Mouse (Mus musculus): Measurements from ENCODE around the gene Syt12. TPM values are rescaled to one million over a fixed set of nuclear protein-coding genes. Genes with fewer than 3 reads are reported as not detected.

Gene Syt12
- 0.41 and 0.50 TPM in 2 replicates for polyA plus RNA-seq (2014; fragmentation: Nextera tagmentation; extraction: Ambion mirVana)

DNA sequence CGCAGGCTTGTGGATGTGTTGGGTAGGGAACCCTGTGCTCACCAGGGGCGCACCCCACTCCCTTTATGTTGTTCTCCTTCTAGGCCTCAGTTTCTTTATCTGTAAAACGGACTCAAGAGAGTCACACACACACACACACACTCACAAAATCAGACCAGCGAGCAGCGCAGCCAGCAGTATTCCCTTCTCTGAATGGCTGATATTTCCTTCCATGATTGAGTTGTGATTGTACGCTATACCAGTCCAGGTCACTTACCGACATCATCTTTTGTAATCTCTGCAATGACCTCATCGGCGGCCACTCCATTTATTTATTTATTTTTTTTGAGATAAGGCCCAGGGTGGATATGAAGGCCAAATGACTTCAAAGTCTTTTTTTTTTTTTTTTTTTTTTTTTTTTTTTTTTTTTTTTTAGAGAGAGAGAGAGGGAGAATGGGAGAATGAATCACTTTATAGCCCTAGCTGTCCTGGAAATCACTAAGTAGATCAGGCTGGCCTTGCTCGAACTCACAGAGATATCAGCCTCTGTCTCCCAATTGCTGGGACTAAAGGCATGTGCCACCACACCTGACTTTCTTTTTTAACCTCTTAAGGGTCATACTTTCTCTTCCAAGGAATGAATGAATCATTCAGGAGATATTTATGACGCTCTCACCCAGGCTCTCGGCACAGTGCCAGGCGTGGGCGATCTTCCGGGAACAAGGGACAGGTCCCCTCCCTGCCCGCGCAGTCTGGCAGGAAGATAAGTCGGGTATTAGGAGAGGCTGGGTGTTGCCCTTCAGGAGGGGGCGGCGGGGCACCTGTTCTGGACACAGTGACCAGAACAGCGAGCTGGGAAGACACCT, at the start of gene Syt12:
Gene Syt12 (minus strand): TSS at position 103 of the 845 bp plus-strand sequence.
- H3K4me2 ChIP-seq (replicated peaks; ENCODE audit: low read depth, low read length), result peak within 1 kb of the TSS; percentile 94
- peak within 1 kb of the TSS; percentile 26; the same call in 1 of the 2 replicates for H3K9ac ChIP-seq (replicated peaks; ENCODE audit: low read depth, low read length)
- H3K27ac ChIP-seq (ENCODE audit: low read length), result no peak within 1 kb of the TSS
- H3K9me3 ChIP-seq (ENCODE audit: control insufficient read depth, low read depth, low read length), result no peaks in the 10 kb centered on the region
- peak within 1 kb of the TSS; percentile 52 for H3K4me3 ChIP-seq (ENCODE audit: low read depth, low read length)
- H3K36me3 ChIP-seq (ENCODE audit: control insufficient read depth, insufficient read depth, low read length), result no peaks in the 10 kb centered on the region
- no peak for ATAC-seq (ENCODE audit: insufficient number of reproducible peaks, insufficient read depth, low FRiP score, low read depth)
- no peaks in the 10 kb centered on the region for H3K27me3 ChIP-seq (ENCODE audit: control insufficient read depth, insufficient read depth, low read length)
- H3K4me1 ChIP-seq (ENCODE audit: control insufficient read depth, insufficient read depth, low read length), result 0 out of 2 replicates have a peak, but pooled peaks cover 3% of the 10 kb centered on the region
- WGBS, result 22% methylated on average over 21 of the region's 21 CpGs

DNA sequence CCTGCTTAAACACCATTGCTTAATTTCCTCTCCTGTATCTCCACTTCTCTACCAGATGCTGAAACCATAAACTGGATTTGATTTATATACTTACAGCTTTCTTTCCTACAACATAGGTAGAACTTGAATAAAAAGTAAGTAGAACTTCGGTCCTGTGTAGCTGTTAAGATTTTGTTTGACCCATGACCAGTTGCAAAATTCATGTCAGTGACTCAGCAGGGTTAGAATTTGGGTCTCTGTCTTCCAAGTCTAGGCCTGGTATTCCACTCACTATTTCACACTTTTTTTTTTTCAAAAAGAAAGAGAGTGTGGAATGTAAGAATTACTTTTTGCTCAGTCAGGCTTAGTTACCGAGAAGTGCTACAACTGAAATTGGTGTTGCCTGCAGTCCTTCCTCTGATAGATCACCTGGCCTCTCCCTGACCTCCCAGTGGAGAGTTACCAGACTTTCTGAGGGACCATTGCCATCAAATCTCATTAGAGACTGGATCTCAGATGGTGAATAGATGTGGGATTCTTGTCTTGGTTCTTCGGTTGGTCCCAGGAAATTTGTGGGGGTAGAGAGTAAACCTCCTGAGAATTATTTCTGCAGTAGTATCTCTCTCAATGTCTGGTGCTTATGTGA, 44.3 kb upstream of the Syt12 start:
- no peaks in the 10 kb centered on the region for H3K27me3 ChIP-seq (ENCODE audit: control insufficient read depth, insufficient read depth, low read length)
- H3K27ac ChIP-seq (ENCODE audit: low read length), result no peak overlapping the region
- H3K9ac ChIP-seq (replicated peaks; ENCODE audit: low read depth, low read length), result no peak overlapping the region
- no peaks in the 10 kb centered on the region for H3K9me3 ChIP-seq (ENCODE audit: control insufficient read depth, low read depth, low read length)
- no peak for ATAC-seq (ENCODE audit: insufficient number of reproducible peaks, insufficient read depth, low FRiP score, low read depth)
- no peaks in the 10 kb centered on the region for H3K4me1 ChIP-seq (ENCODE audit: control insufficient read depth, insufficient read depth, low read length)
- no peak overlapping the region for H3K4me3 ChIP-seq (ENCODE audit: low read depth, low read length)
- H3K4me2 ChIP-seq (replicated peaks; ENCODE audit: low read depth, low read length), result no peak overlapping the region
- no peaks in the 10 kb centered on the region for H3K36me3 ChIP-seq (ENCODE audit: control insufficient read depth, insufficient read depth, low read length)
- 78% methylated on average over 3 of the region's 3 CpGs for WGBS

GRCm38 (mm10) chr19:4517483-4517882, 40.2 kb upstream of the Syt12 start:
- WGBS, result 67% methylated on average over 1 of the region's 1 CpGs
- H3K27ac ChIP-seq (ENCODE audit: low read length), result no peak overlapping the region
- peaks cover 5% of the 10 kb centered on the region; the same call in 1 of the 2 replicates for H3K4me1 ChIP-seq (ENCODE audit: control insufficient read depth, insufficient read depth, low read length)

DNA sequence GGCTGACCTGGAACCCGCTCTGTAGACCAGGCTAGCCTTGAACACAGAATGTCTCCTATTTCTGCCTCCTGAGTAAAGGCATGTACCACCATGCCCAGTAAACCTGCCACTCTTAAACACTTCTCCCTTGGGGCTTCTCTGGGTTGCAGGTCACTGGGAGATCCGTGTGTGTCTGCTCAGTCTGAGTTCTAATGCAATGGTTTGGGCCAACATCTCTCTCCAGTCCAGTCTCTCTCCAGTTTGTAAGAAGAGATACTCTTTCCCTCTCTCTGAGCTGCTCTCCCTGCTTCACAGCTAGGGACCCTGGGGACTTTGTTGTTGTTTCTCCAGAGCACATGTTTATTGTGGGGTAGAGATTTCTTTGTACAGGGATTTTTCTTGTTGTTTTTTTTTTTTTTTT, 39.0 kb upstream of the Syt12 start:
- Histone ChIP-seq H3K9me3 (ENCODE audit: control insufficient read depth, low read depth, low read length) (no peaks in the 10 kb centered on the region), H3K4me2 (replicated peaks; ENCODE audit: low read depth, low read length) (no peak overlapping the region), H3K27me3 (ENCODE audit: control insufficient read depth, insufficient read depth, low read length) (no peaks in the 10 kb centered on the region), H3K27ac (ENCODE audit: low read length) (no peak overlapping the region), H3K9ac (replicated peaks; ENCODE audit: low read depth, low read length) (no peak overlapping the region), H3K4me3 (ENCODE audit: low read depth, low read length) (no peak overlapping the region), H3K4me1 (ENCODE audit: control insufficient read depth, insufficient read depth, low read length) (peaks cover 5% of the 10 kb centered on the region; the same call in 1 of the 2 replicates), H3K36me3 (ENCODE audit: control insufficient read depth, insufficient read depth, low read length) (no peaks in the 10 kb centered on the region)
- WGBS, result 69% methylated on average over 2 of the region's 2 CpGs
- ATAC-seq (ENCODE audit: insufficient number of reproducible peaks, insufficient read depth, low FRiP score, low read depth), result no peak

More at GRCm38 (mm10) chr19:4517483-4517882, 40.2 kb upstream of the Syt12 start:
- Histone ChIP-seq H3K9me3 (ENCODE audit: control insufficient read depth, low read depth, low read length) (no peaks in the 10 kb centered on the region), H3K36me3 (ENCODE audit: control insufficient read depth, insufficient read depth, low read length) (no peaks in the 10 kb centered on the region), H3K4me2 (replicated peaks; ENCODE audit: low read depth, low read length) (no peak overlapping the region), H3K27me3 (ENCODE audit: control insufficient read depth, insufficient read depth, low read length) (no peaks in the 10 kb centered on the region), H3K4me3 (ENCODE audit: low read depth, low read length) (no peak overlapping the region), H3K9ac (replicated peaks; ENCODE audit: low read depth, low read length) (no peak overlapping the region)
- ATAC-seq (ENCODE audit: insufficient number of reproducible peaks, insufficient read depth, low FRiP score, low read depth), result no peak

- Histone ChIP-seq H3K27ac (ENCODE audit: low read length) (no peak overlapping the region), H3K9ac (replicated peaks; ENCODE audit: low read depth, low read length) (no peak overlapping the region), H3K4me1 (ENCODE audit: control insufficient read depth, insufficient read depth, low read length) (peaks cover 9% of the 10 kb centered on the region; the same call in 1 of the 2 replicates), H3K9me3 (ENCODE audit: control insufficient read depth, low read depth, low read length) (no peaks in the 10 kb centered on the region), H3K36me3 (ENCODE audit: control insufficient read depth, insufficient read depth, low read length) (no peaks in the 10 kb centered on the region), H3K4me3 (ENCODE audit: low read depth, low read length) (no peak overlapping the region), H3K27me3 (ENCODE audit: control insufficient read depth, insufficient read depth, low read length) (no peaks in the 10 kb centered on the region), H3K4me2 (replicated peaks; ENCODE audit: low read depth, low read length) (no peak overlapping the region)
- 19% methylated on average over 2 of the region's 2 CpGs for WGBS
- ATAC-seq (ENCODE audit: insufficient number of reproducible peaks, insufficient read depth, low FRiP score, low read depth), result no peak
Observed at GRCm38 (mm10) chr19:4515746-4516145, 38.5 kb upstream of the Syt12 start.

DNA sequence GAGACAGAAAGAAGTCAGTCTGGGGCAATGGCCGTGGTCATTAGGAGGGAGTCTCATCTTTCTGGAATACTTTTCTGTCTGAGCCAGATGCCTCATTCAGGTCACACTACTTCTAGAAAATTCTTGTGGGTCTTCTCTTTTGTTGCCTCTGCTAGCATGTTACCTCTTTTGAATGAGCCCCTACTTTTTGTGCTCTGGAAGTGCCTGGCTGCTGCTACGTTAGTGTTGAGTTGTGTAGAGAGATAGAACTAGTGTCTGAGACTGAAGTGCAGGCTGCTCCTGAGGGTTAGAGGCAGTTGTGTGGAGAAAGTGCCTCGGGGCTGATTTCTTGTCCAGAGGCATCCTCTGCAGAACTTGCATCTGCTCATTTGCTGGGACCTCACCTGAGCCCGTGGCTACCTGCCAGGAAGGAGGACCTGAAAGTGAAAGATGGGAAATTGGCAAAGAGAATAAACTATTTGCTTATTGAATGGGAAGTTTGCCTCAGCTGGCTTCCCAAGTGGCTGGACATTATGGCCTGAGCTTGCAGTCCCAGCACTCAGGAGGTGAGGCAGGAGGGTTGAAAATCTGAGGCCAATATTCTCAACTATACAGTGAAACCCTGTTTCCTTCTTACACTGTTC, 36.1 kb upstream of the Syt12 start:
- Histone ChIP-seq H3K4me1 (ENCODE audit: control insufficient read depth, insufficient read depth, low read length) (peaks cover 13% of the 10 kb centered on the region; the same call in 1 of the 2 replicates), H3K9ac (replicated peaks; ENCODE audit: low read depth, low read length) (no peak overlapping the region), H3K4me2 (replicated peaks; ENCODE audit: low read depth, low read length) (no peak overlapping the region), H3K36me3 (ENCODE audit: control insufficient read depth, insufficient read depth, low read length) (no peaks in the 10 kb centered on the region), H3K4me3 (ENCODE audit: low read depth, low read length) (no peak overlapping the region), H3K27ac (ENCODE audit: low read length) (no peak overlapping the region), H3K27me3 (ENCODE audit: control insufficient read depth, insufficient read depth, low read length) (no peaks in the 10 kb centered on the region), H3K9me3 (ENCODE audit: control insufficient read depth, low read depth, low read length) (no peaks in the 10 kb centered on the region)
- 72% methylated on average over 4 of the region's 4 CpGs for WGBS
- no peak for ATAC-seq (ENCODE audit: insufficient number of reproducible peaks, insufficient read depth, low FRiP score, low read depth)

DNA sequence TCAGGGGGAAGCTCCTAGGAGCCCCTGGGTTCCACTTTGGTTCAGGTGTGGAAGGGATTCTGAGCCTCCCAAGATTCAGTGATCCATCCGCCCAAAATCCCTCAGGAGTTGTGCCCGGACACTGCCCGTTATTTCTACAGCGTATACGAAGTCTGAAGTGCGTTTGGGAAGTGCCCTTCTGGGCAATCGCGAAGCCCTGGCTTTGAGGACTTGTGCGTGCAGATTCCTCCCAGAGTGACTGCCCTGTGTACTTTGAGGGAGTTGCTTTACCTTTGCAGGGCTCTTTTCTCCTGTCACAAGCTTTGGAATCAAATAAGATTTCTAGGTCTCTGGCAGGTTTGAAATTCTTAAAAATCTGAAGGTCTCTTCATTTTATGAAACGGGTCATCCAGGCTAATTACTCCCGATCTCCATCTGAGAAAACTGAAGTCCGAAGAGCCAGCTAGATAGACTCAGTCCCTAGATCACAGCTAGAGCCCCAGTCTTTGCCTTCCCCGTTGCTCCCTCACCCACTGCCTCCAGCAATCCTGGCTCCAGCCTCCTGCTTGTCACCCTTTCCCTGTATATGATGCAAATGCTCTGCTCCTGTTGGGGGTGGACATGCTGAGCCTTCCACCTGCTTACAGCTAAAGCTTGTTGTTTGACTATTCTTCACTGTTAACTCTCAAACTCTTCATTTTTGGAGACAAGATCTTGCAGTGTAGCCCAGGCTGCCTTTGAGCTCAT, 34.0 kb upstream of the Syt12 start:
- no peaks in the 10 kb centered on the region for H3K27me3 ChIP-seq (ENCODE audit: control insufficient read depth, insufficient read depth, low read length)
- no peak overlapping the region for H3K27ac ChIP-seq (ENCODE audit: low read length)
- no peaks in the 10 kb centered on the region for H3K36me3 ChIP-seq (ENCODE audit: control insufficient read depth, insufficient read depth, low read length)
- H3K9ac ChIP-seq (replicated peaks; ENCODE audit: low read depth, low read length), result peak overlapping the region; percentile 30; the same call in 1 of the 2 replicates
- H3K9me3 ChIP-seq (ENCODE audit: control insufficient read depth, low read depth, low read length), result no peaks in the 10 kb centered on the region
- 8% methylated on average over 13 of the region's 13 CpGs for WGBS
- H3K4me2 ChIP-seq (replicated peaks; ENCODE audit: low read depth, low read length), result peak overlapping the region; percentile 87
- H3K4me3 ChIP-seq (ENCODE audit: low read depth, low read length), result peak overlapping the region; percentile 75
- H3K4me1 ChIP-seq (ENCODE audit: control insufficient read depth, insufficient read depth, low read length), result peaks cover 13% of the 10 kb centered on the region; the same call in 1 of the 2 replicates
- ATAC-seq (ENCODE audit: insufficient number of reproducible peaks, insufficient read depth, low FRiP score, low read depth), result no peak

Measured in stomach, embryonic 14.5 days (tissue).